Mouse (Mus musculus): ENCODE results near the gene Cdk11b.

DNA sequence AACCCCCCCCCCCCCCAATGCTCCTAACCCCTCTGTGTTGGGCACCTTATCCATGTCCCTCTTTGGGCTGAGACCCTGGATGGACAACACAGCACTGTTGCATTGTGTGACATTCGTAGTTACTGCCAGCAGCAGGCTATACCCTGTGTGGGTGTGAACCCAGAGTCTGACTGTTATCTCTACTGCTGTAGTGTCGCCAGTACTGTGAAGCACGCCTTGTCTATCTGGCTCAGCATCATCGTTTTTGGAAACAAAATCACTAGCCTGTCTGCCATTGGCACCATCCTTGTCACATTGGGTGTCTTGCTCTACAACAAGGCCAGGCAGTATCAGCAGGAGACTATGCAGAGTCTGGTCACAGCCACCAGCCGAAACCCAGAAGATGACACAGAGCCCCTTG lies 6.3 kb upstream of the Cdk11b start:
- TF ChIP-seq CTCF (IDR thresholded peaks at IDR 0.05; ENCODE audit: low read depth) = no peak
- TF ChIP-seq EP300 (IDR thresholded peaks at IDR 0.05; ENCODE audit: low read depth) = no peak

All from liver, postnatal 0 days (tissue).